Mouse (Mus musculus) A20 (cell line): ENCODE data around the gene Large2.

Source experiments
- DNase-seq: peaks from one replicate; pipeline ENCODE4 v3.0.0-alpha.2; 2011; ENCODE audit warnings: low read depth, low spot score

The Large2 gene

DNA sequence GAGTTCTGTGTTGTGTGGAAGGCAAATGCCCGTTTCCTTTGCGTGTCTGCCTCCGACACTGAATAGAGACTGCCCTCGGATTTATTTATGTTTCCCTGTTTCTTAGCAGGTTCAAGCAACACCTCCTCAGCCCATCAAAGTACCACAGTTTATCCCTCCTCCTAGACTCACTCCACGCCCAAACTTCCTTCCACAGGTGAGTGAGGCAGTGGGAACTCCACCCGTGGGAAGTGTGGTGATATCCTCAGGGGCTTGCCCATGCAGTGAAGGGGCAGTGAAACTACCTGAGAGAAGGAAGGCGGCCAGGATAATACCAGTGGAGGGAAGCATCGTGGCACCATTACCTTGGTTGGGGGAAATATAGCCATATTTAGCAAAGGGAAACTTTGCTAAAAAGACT, 46.5 kb downstream of the Large2 start:
- DNase-seq, result no peak

DNA sequence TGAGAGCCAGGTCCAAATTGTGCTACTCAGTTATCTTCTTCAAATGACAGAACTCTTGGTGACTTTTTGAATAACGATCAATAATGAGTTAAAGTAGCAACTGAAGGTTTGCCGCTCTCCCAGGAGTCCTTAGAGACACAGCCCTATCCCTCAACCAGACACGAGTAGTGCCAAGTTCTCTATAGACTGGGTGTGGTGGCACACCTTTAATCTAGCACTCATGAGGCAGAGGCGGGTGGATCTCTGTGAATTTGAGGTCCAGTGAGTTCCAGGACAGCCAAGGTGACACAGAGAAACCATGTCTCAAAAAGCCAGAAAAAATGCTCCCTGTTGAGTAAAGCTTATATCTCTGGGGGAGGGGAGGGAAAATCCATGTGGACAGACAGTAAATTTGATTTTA, 47.1 kb downstream of the Large2 start:
- no peak for DNase-seq

DNA sequence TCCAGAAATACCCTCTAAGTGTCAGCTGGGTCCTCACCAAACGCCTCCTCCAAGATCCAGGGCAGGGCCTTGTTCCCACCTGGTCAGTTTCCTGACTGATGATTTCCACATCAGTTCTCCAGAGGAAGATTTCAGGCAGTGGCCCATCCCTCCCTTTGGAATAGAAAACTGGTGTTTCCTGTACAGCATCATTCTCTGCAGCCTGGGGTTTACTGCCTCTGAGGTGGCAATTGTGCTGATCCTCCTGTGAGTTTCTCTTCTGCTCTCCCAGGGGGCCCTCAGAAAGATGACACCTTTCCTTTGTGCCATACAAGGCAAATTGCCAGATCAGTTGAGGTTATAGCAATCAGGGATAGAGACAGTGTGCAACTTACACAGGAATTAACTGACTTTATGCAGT, 48.4 kb downstream of the Large2 start:
- no peak for DNase-seq

DNA sequence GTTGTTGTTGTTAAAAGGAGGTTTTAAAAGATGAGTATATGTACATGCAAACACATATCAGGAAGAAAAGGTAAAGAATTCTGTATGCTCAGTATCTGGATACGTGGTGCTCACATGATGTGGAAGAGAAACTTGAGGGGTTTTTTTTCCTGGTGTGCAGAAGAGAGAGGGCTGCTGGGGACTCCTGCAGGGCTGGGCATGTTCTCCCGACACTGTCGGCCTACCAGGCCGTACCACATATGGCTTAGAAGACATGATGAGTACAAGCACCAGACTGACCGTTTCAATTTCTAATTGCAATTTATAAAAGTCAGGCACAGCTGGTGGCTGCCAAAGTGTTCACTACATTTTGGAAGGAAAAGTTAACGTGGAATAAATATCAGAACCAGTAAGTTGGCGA, 49.0 kb downstream of the Large2 start:
- no peak for DNase-seq

DNA sequence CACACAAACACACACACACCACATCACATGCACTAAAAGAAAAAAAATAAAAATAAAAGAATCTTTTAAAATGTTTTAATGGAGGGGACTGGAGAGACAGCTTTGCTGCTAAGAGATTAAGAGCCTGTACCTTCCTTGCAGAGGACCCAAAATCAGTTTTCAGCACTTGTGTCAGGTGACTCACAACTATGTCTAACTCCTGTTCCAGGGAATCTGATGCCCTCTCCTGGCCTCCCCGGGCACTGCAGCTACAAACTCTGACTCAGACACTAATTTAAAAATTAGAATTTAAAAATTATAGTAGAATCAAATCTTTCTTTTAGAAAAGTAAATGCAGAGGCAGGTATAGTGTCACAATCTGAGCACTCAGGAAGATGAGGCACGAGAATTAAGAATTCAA, 52.0 kb downstream of the Large2 start:
- DNase-seq, result peak; percentile 40

DNA sequence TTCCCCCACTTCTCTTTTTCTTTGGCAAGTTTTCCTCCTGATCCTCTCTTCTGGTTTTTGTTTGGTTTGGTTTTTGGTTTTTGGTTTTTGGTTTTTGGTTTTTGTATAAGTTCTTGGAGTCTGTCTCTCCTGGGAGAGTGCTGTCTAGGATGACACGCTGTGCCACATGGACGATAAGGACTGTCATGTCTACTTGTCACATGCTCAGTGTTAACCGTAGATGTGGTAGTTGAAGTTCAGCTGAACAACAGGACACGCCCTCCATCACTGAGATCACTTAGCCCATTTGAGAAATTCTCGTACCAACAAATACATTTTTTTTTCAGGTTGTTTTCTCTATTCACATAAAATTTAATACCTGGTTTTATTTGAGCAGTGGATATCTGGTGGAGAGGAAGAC, 57.4 kb downstream of the Large2 start:
- DNase-seq, result no peak

GRCm38 (mm10) chr2:92316652-92317051, 58.0 kb downstream of the Large2 start:
- no peak for DNase-seq
